In the genomic region with DNA sequence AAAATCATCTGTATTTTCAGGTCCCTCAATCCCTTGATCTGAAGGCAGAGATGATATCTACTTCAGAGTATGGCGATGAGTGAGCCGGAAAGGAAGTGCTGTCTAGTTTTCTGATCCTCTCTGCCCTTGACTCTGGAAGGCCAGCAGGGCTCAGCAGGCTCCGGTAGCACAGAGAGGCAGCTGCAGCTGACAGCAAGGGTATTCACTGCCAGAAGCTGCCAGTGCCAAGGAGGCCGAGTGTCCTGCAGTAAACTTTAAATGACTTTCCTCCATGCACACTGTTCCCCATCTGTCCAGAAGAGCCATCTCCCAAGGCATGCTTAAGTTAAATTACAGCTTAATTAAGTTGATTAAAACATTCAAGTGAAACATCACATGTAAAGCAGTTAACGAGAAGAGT, we compare ENCODE assay signal across 24 mouse cellular contexts. TPM values are rescaled to one million over a fixed set of nuclear protein-coding genes. Genes with fewer than 3 reads are reported as not detected.
DNase-seq lines count a peak whose midpoint lies in the region; ATAC-seq and TF ChIP-seq lines count a peak whose summit lies in the region.
"Had no signal": no experiment of that assay in that cellular context is flagged by ENCODE, and none has a peak within 500 bp of the region (broad histone marks: within the 10 kb centered on the region; RNA-seq: fewer than 3 reads in every experiment).

No protein-coding gene starts in this region.

- ATAC-seq in midbrain, postnatal 0 days (ENCODE audit: low FRiP score): no peak
- no peak for ATAC-seq in midbrain, embryonic 16.5 days
- ATAC-seq: forebrain, embryonic 13.5 days; midbrain, embryonic 13.5 days had no signal

- WGBS in midbrain, postnatal 0 days: 65% methylated on average over 5 of the region's 5 CpGs
- WGBS in midbrain, embryonic 16.5 days: 62% methylated on average over 5 of the region's 5 CpGs
- 78% methylated on average over 5 of the region's 5 CpGs for WGBS in midbrain, embryonic 10.5 days

- H3K27me3 ChIP-seq in midbrain, postnatal 0 days (ENCODE audit: insufficient read depth, low read length): no peaks in the 10 kb centered on the region
- H3K27me3 ChIP-seq in midbrain, embryonic 16.5 days (ENCODE audit: control insufficient read depth, insufficient read depth, low read depth, low read length): no peaks in the 10 kb centered on the region
- H3K27me3 ChIP-seq in midbrain, embryonic 10.5 days (ENCODE audit: low read depth, poor library complexity, severe bottlenecking): no peaks in the 10 kb centered on the region
- H3K27me3 ChIP-seq: CH12.LX; embryonic facial prominence, embryonic 12.5 days; forebrain, embryonic 13.5 days; midbrain, embryonic 13.5 days had no signal

- TF ChIP-seq CTCF in midbrain, postnatal 0 days (IDR thresholded peaks at IDR 0.05): no peak

- no peaks in the 10 kb centered on the region for H3K9me3 ChIP-seq in midbrain, postnatal 0 days (ENCODE audit: low read length)
- H3K9me3 ChIP-seq in midbrain, embryonic 16.5 days (replicated peaks; ENCODE audit: control insufficient read depth, low read length, poor library complexity, severe bottlenecking): no peaks in the 10 kb centered on the region
- H3K9me3 ChIP-seq in midbrain, embryonic 10.5 days (replicated peaks): no peaks in the 10 kb centered on the region
- H3K9me3 ChIP-seq: embryonic facial prominence, embryonic 12.5 days; forebrain, embryonic 13.5 days; midbrain, embryonic 13.5 days had no signal

- no peak overlapping the region for H3K4me2 ChIP-seq in midbrain, postnatal 0 days (ENCODE audit: low read depth, low read length, poor library complexity, severe bottlenecking)
- H3K4me2 ChIP-seq in midbrain, embryonic 16.5 days (ENCODE audit: low read length): no peak overlapping the region
- H3K4me2 ChIP-seq: embryonic facial prominence, embryonic 12.5 days; forebrain, embryonic 13.5 days; midbrain, embryonic 13.5 days had no signal

- no peak overlapping the region for H3K27ac ChIP-seq in midbrain, postnatal 0 days (ENCODE audit: low read depth, low read length)
- H3K27ac ChIP-seq in midbrain, embryonic 16.5 days (ENCODE audit: low read length): no peak overlapping the region
- no peak overlapping the region for H3K27ac ChIP-seq in midbrain, embryonic 10.5 days (replicated peaks)
- H3K27ac ChIP-seq: embryonic facial prominence, embryonic 12.5 days; forebrain, embryonic 13.5 days; midbrain, embryonic 13.5 days had no signal

- no peak overlapping the region for H3K4me3 ChIP-seq in midbrain, postnatal 0 days (ENCODE audit: low read depth, low read length)
- H3K4me3 ChIP-seq in midbrain, embryonic 16.5 days (ENCODE audit: low read depth, low read length): no peak overlapping the region
- no peak overlapping the region for H3K4me3 ChIP-seq in midbrain, embryonic 10.5 days
- H3K4me3 ChIP-seq: embryonic facial prominence, embryonic 12.5 days; erythroblast, embryonic 14.5 days; forebrain, embryonic 13.5 days; midbrain, embryonic 13.5 days; myocyte had no signal

- no peaks in the 10 kb centered on the region for H3K4me1 ChIP-seq in midbrain, postnatal 0 days (ENCODE audit: insufficient read depth, low read length)
- no peaks in the 10 kb centered on the region for H3K4me1 ChIP-seq in midbrain, embryonic 16.5 days (ENCODE audit: control insufficient read depth, insufficient read depth, low read length)
- H3K4me1 ChIP-seq in midbrain, embryonic 10.5 days: peaks cover 3% of the 10 kb centered on the region; the same call in 1 of the 2 replicates
- H3K4me1 ChIP-seq: embryonic facial prominence, embryonic 12.5 days; forebrain, embryonic 13.5 days; midbrain, embryonic 13.5 days had no signal

- H3K9ac ChIP-seq in midbrain, postnatal 0 days (replicated peaks; ENCODE audit: low read length, poor library complexity, severe bottlenecking): no peak overlapping the region
- H3K9ac ChIP-seq in midbrain, embryonic 16.5 days (ENCODE audit: low read depth, low read length): no peak overlapping the region
- H3K9ac ChIP-seq: embryonic facial prominence, embryonic 12.5 days; forebrain, embryonic 13.5 days; midbrain, embryonic 13.5 days had no signal

- DNase-seq in adrenal gland, postnatal 36 days: peak; percentile 12 to 17
- DNase-seq in adrenal gland, adult 8-10 months: no peak
- peak; percentile 61 for DNase-seq in heart, adult 11 months
- no peak for DNase-seq in heart, postnatal 36 days
- peak; percentile 69 for DNase-seq in midbrain, postnatal 0 days (ENCODE audit: low spot score)
- no peak for DNase-seq in midbrain, embryonic 10.5 days (ENCODE audit: low spot score)
- DNase-seq: gastrocnemius, postnatal 36 days; kidney, adult 11 months; liver; lung, postnatal 10 days; right cerebral cortex, postnatal 14 days; spleen, adult 18-20 months; thymus, postnatal 4 days had no signal

- intact Hi-C loops in heart, postnatal 36 days (cut with DNase I): no loop called here

- H3K36me3 ChIP-seq in midbrain, postnatal 0 days (ENCODE audit: insufficient read depth, low read length): no peaks in the 10 kb centered on the region
- no peaks in the 10 kb centered on the region for H3K36me3 ChIP-seq in midbrain, embryonic 16.5 days (ENCODE audit: control insufficient read depth, insufficient read depth, low read length)
- no peaks in the 10 kb centered on the region for H3K36me3 ChIP-seq in midbrain, embryonic 10.5 days
- H3K36me3 ChIP-seq: embryonic facial prominence, embryonic 12.5 days; midbrain, embryonic 13.5 days had no signal

RNA-seq across cellular contexts. Expression of gene Slc24a2, which starts 12.1 kb away (rescaled TPM):
- total RNA-seq in adrenal gland, postnatal 36 days (2021): 10 to 100 TPM; 11.1 to 12.6 TPM
- 10 to 100 TPM; 21.3 to 39.7 (median 28.3) TPM for total RNA-seq in adrenal gland, adult 8-10 months (2022)
- 1 to 10 TPM; 1.3 to 2.8 TPM for total RNA-seq in heart, postnatal 36 days (2021)
- 19.4 and 20.4 TPM in 2 replicates for total RNA-seq in midbrain, postnatal 0 days (2014; rRNA removed)
- 2.9 and 3.3 TPM in 2 replicates for polyA plus RNA-seq in midbrain, postnatal 0 days (2015; fragmentation: Nextera tagmentation; extraction: Ambion mirVana)
- polyA plus RNA-seq in midbrain, embryonic 16.5 days (2015; fragmentation: Nextera tagmentation; extraction: Ambion mirVana): 4.3 and 4.5 TPM in 2 replicates
- polyA plus RNA-seq in midbrain, embryonic 10.5 days (2016; fragmentation: Nextera tagmentation; extraction: Ambion mirVana): 0.92 and 1.1 TPM in 2 replicates
- total RNA-seq: CH12.LX; megakaryocyte progenitor cell, adult 5-6 weeks; MEL had no signal
- polyA plus RNA-seq: erythroblast, embryonic 14.5 days; kidney, embryonic 16.5 days; liver, embryonic 16.5 days had no signal

Comparison
In these comparisons a context has a peak if more than half of its experiments do, and no peak if none do; other contexts are left out.
1. DNase-seq: peak in adrenal gland, postnatal 36 days (2 of 2), heart, adult 11 months (single experiment) and midbrain, postnatal 0 days (single experiment); none in adrenal gland, adult 8-10 months (single experiment), heart, postnatal 36 days (0 of 2) and midbrain, embryonic 10.5 days (single experiment).